Comparison of ENCODE assay signal across 20 mouse cellular contexts in the genomic region with DNA sequence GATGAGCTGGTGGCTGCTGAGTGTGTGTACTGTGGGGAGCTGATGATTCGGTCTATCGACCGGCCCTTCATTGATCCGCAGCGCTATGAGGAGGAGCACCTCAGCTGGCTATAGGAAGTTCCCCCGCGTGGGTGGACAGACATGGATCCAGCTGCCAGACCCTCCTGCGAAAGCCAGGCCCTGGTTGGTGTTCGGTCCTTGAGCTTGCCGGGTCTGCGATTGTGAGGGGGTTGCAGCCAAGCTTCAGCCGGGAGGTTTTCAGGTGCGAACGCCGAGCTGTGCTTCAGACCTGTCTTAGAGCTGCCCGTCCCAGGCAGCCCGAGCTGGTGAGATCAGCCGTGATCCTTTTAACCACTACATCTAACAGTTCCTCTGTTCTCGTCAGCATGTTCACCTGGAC. TPM values are rescaled to one million over a fixed set of nuclear protein-coding genes. Genes with fewer than 3 reads are reported as not detected.
DNase-seq lines count a peak whose midpoint lies in the region; ATAC-seq and TF ChIP-seq lines count a peak whose summit lies in the region.
"Had no signal": no experiment of that assay in that cellular context is flagged by ENCODE, and none has a peak within 500 bp of the region (broad histone marks: within the 10 kb centered on the region; RNA-seq: fewer than 3 reads in every experiment).

No protein-coding gene starts in this region.

- H3K4me3 ChIP-seq in heart, adult 2 months = no peak overlapping the region
- no peak overlapping the region for H3K4me3 ChIP-seq in liver, postnatal 0 days (ENCODE audit: low read depth, low read length)
- no peak overlapping the region for H3K4me3 ChIP-seq in liver, embryonic 11.5 days (ENCODE audit: low read depth, low read length)
- peak overlapping the region in 1 of 2 experiments; percentile 24; a peak in 1 of 4 replicates for H3K4me3 ChIP-seq in ES-E14 (ENCODE audit: insufficient read depth in 1 of 2, low read depth in 1 of 2, low read length in 2 of 2, poor library complexity in 1 of 2, severe bottlenecking in 1 of 2)
- H3K4me3 ChIP-seq: embryonic facial prominence, embryonic 10.5 days; embryonic facial prominence, embryonic 12.5 days; forebrain, embryonic 13.5 days; forebrain, embryonic 15.5 days had no signal

- H3K36me3 ChIP-seq in heart, adult 2 months (ENCODE audit: control insufficient read depth, insufficient read depth, low read length) = peaks cover 4% of the 10 kb centered on the region
- H3K36me3 ChIP-seq in liver, postnatal 0 days (replicated peaks; ENCODE audit: insufficient read depth, low read length) = peaks cover 46% of the 10 kb centered on the region
- H3K36me3 ChIP-seq in liver, embryonic 11.5 days (ENCODE audit: control insufficient read depth, insufficient read depth, low read length) = peaks cover 30% of the 10 kb centered on the region
- H3K36me3 ChIP-seq in ES-E14 (ENCODE audit: control insufficient read depth, insufficient read depth, low read length, poor library complexity, severe bottlenecking) = peaks cover 40% of the 10 kb centered on the region; the same call in 1 of the 2 replicates

- H3K4me1 ChIP-seq in heart, adult 2 months (ENCODE audit: control insufficient read depth, insufficient read depth, low read length) = peaks cover 17% of the 10 kb centered on the region
- peaks cover 22% of the 10 kb centered on the region for H3K4me1 ChIP-seq in liver, postnatal 0 days (ENCODE audit: insufficient read depth)
- peaks cover 30% of the 10 kb centered on the region for H3K4me1 ChIP-seq in liver, embryonic 11.5 days (replicated peaks; ENCODE audit: control insufficient read depth, insufficient read depth, low read length)
- peaks cover 1 to 16% of the 10 kb centered on the region in 2 experiments; a peak in 2 of 4 replicates for H3K4me1 ChIP-seq in ES-E14 (ENCODE audit: control insufficient read depth in 2 of 2, insufficient read depth in 2 of 2, low read length in 2 of 2, poor library complexity in 1 of 2)

- H3K9me3 ChIP-seq in liver, postnatal 0 days (ENCODE audit: low read length) = no peaks in the 10 kb centered on the region
- no peaks in the 10 kb centered on the region for H3K9me3 ChIP-seq in liver, embryonic 11.5 days (ENCODE audit: control insufficient read depth, low read length)
- no peaks in the 10 kb centered on the region for H3K9me3 ChIP-seq in ES-E14 (ENCODE audit: control insufficient read depth, insufficient read depth, low read depth, low read length)
- H3K9me3 ChIP-seq: embryonic facial prominence, embryonic 10.5 days; embryonic facial prominence, embryonic 12.5 days; forebrain, embryonic 13.5 days; forebrain, embryonic 15.5 days had no signal

- ATAC-seq in liver, postnatal 0 days = no peak
- no peak for ATAC-seq in liver, embryonic 11.5 days (replicated peaks; ENCODE audit: low FRiP score)
- ATAC-seq: forebrain, embryonic 13.5 days; forebrain, embryonic 15.5 days; forebrain, postnatal 0 days had no signal

- no peak for TF ChIP-seq CTCF in heart, adult 2 months (IDR thresholded peaks at IDR 0.05)
- TF ChIP-seq CTCF in liver, postnatal 0 days (IDR thresholded peaks at IDR 0.05; ENCODE audit: low read depth) = no peak

- DNase-seq in cerebellum, adult 9-10 months = peak; percentile 22
- DNase-seq in cerebellum, adult 8-10 months = no peak
- DNase-seq in heart, adult 11 months = peak; percentile 87
- no peak for DNase-seq in heart, adult 2 months
- DNase-seq in liver, postnatal 0 days = peak; percentile 23
- DNase-seq in liver, embryonic 11.5 days (ENCODE audit: low spot score) = no peak
- DNase-seq in ES-E14 (ENCODE audit: low read depth, low spot score) = no peak
- DNase-seq in adrenal gland, postnatal 14 days = no peak
- DNase-seq: adrenal gland, adult 2 months; adrenal gland, postnatal 10 days; adrenal gland, postnatal 36 days; cerebellum, adult 18-20 months; cerebellum, postnatal 25 days; forebrain, postnatal 0 days had no signal

- peaks cover 3% of the 10 kb centered on the region for H3K79me2 ChIP-seq in heart, adult 2 months (replicated peaks; ENCODE audit: control insufficient read depth, insufficient read depth, low read length)

- TF ChIP-seq POLR2A in heart, adult 2 months (IDR thresholded peaks at IDR 0.05; ENCODE audit: insufficient read depth, low read depth, low read length) = no peak

- intact Hi-C loops in heart, adult 2 months (cut with DNase I) = no loop called here

- no peak overlapping the region for H3K9ac ChIP-seq in heart, adult 2 months (ENCODE audit: low read depth, low read length)
- no peak overlapping the region for H3K9ac ChIP-seq in liver, postnatal 0 days (replicated peaks)
- H3K9ac ChIP-seq in liver, embryonic 11.5 days (ENCODE audit: low read depth, low read length) = no peak overlapping the region
- peak overlapping the region; percentile 40; the same call in 1 of the 2 replicates for H3K9ac ChIP-seq in ES-E14 (ENCODE audit: insufficient read depth, low read depth, low read length, poor library complexity, severe bottlenecking)
- H3K9ac ChIP-seq: embryonic facial prominence, embryonic 12.5 days; forebrain, embryonic 13.5 days; forebrain, embryonic 15.5 days; forebrain, postnatal 0 days had no signal

- no peak overlapping the region for H3K4me2 ChIP-seq in liver, postnatal 0 days (ENCODE audit: low read depth, low read length)
- H3K4me2 ChIP-seq in liver, embryonic 11.5 days = no peak overlapping the region
- H3K4me2 ChIP-seq: embryonic facial prominence, embryonic 12.5 days; forebrain, embryonic 13.5 days; forebrain, embryonic 15.5 days had no signal

- no peak overlapping the region for H3K27ac ChIP-seq in heart, adult 2 months
- H3K27ac ChIP-seq in liver, postnatal 0 days (ENCODE audit: low read depth) = no peak overlapping the region
- no peak overlapping the region for H3K27ac ChIP-seq in liver, embryonic 11.5 days (ENCODE audit: low read depth, low read length)
- H3K27ac ChIP-seq in ES-E14 (ENCODE audit: insufficient read depth, low read depth, low read length, poor library complexity, severe bottlenecking) = no peak overlapping the region
- H3K27ac ChIP-seq: embryonic facial prominence, embryonic 10.5 days; embryonic facial prominence, embryonic 12.5 days; forebrain, embryonic 13.5 days; forebrain, embryonic 15.5 days had no signal

- no peaks in the 10 kb centered on the region for H3K27me3 ChIP-seq in heart, adult 2 months (ENCODE audit: control insufficient read depth, insufficient read depth, low read length)
- no peaks in the 10 kb centered on the region for H3K27me3 ChIP-seq in liver, postnatal 0 days (ENCODE audit: insufficient read depth, low read length)
- H3K27me3 ChIP-seq in liver, embryonic 11.5 days (replicated peaks; ENCODE audit: control insufficient read depth, insufficient read depth, low read length) = no peaks in the 10 kb centered on the region
- H3K27me3 ChIP-seq: embryonic facial prominence, embryonic 12.5 days; forebrain, embryonic 13.5 days; forebrain, embryonic 15.5 days had no signal

- in situ Hi-C loops in ES-E14 (cut with MboI; ENCODE audit: low sequenced_read_pairs in 2 of 2, unreplicated experiment in 2 of 2) = loop anchor here in 1 of 2 experiments (10.0 kb wide), 1 partner anchor 217 kb away; no protein-coding TSS in a partner anchor

- TF ChIP-seq EP300 in heart, adult 2 months (IDR thresholded peaks at IDR 0.05; ENCODE audit: insufficient read depth, low read depth, low read length) = no peak
- no peak for TF ChIP-seq EP300 in liver, postnatal 0 days (IDR thresholded peaks at IDR 0.05; ENCODE audit: low read depth)

- 92% methylated on average over 19 of the region's 19 CpGs for WGBS in heart, adult 2 months
- 90% methylated on average over 19 of the region's 19 CpGs for WGBS in liver, postnatal 0 days (ENCODE audit: insufficient replicate concordance)
- 91% methylated on average over 19 of the region's 19 CpGs for WGBS in liver, embryonic 11.5 days

TF ChIP-seq in ES-E14, 5 proteins besides CTCF, POLR2A, EP300 and RAD21:
- no peak for TF ChIP-seq CHD2 (IDR thresholded peaks at IDR 0.05; ENCODE audit: low read depth, low read length)
- TF ChIP-seq ZC3H11A (IDR thresholded peaks at IDR 0.05; ENCODE audit: borderline replicate concordance, low read depth, low read length) = no peak
- TF ChIP-seq MAFK (IDR thresholded peaks at IDR 0.05; ENCODE audit: insufficient read depth, low read depth, low read length) = no peak
- TF ChIP-seq ZNF384 (IDR thresholded peaks at IDR 0.05; ENCODE audit: low read depth, low read length) = no peak
- no peak for TF ChIP-seq HCFC1 (IDR thresholded peaks at IDR 0.05; ENCODE audit: borderline replicate concordance, insufficient read depth, low read length)

RNA-seq across cellular contexts. Expression of gene Vps18, which starts 9.0 kb away (rescaled TPM):
- 10 to 100 TPM; 12.2 TPM for total RNA-seq in heart, adult 2 months (2021)
- polyA plus RNA-seq in heart, adult 2 months (2012; rRNA removed) = 10.2 and 12.6 TPM in 2 replicates
- polyA plus RNA-seq in liver, postnatal 0 days (2015; fragmentation: Nextera tagmentation; extraction: Ambion mirVana) = 4.7 TPM in 2 replicates
- polyA plus RNA-seq in liver, embryonic 11.5 days (2014; fragmentation: Nextera tagmentation; extraction: Ambion mirVana) = 13.4 and 14.0 TPM in 2 replicates
- total RNA-seq in ES-E14 (2012; rRNA removed) = 17.0 and 17.8 TPM in 2 replicates
- total RNA-seq in adrenal gland, postnatal 14 days (2021) = 18.1 and 18.6 TPM in 2 replicates

RNA-seq across cellular contexts. Expression of gene Rhov, which starts 26.4 kb away (rescaled TPM):
- not detected for total RNA-seq in heart, adult 2 months (2021)
- 0.12 TPM in 1 of 2 replicates, not detected in the other for polyA plus RNA-seq in heart, adult 2 months (2012; rRNA removed)
- not detected in 2 replicates for polyA plus RNA-seq in liver, postnatal 0 days (2015; fragmentation: Nextera tagmentation; extraction: Ambion mirVana)
- polyA plus RNA-seq in liver, embryonic 11.5 days (2014; fragmentation: Nextera tagmentation; extraction: Ambion mirVana) = 0.38 TPM in 1 of 2 replicates, not detected in the other
- 1.8 and 1.9 TPM in 2 replicates for total RNA-seq in ES-E14 (2012; rRNA removed)
- 0.41 TPM in 1 of 2 replicates, not detected in the other for total RNA-seq in adrenal gland, postnatal 14 days (2021)
- total RNA-seq: MEL had no signal

RNA-seq across cellular contexts. Expression of gene Dll4, which starts 28.1 kb away (rescaled TPM):
- total RNA-seq in heart, adult 2 months (2021) = 10 to 100 TPM; 13.7 to 15.8 TPM
- polyA plus RNA-seq in heart, adult 2 months (2012; rRNA removed) = 22.0 and 35.8 TPM in 2 replicates
- polyA plus RNA-seq in liver, postnatal 0 days (2015; fragmentation: Nextera tagmentation; extraction: Ambion mirVana) = 1.8 and 1.9 TPM in 2 replicates
- 5.3 and 5.9 TPM in 2 replicates for polyA plus RNA-seq in liver, embryonic 11.5 days (2014; fragmentation: Nextera tagmentation; extraction: Ambion mirVana)
- total RNA-seq in ES-E14 (2012; rRNA removed) = 0.27 and 0.42 TPM in 2 replicates
- total RNA-seq in adrenal gland, postnatal 14 days (2021) = 13.7 and 14.4 TPM in 2 replicates
- total RNA-seq: MEL had no signal
- polyA plus RNA-seq: C2C12 had no signal

RNA-seq across cellular contexts. Expression of gene Chac1, which starts 53.5 kb away (rescaled TPM):
- 10 to 100 TPM in 1 of 2 experiments, 1 to 10 TPM in 1; 5.6 to 13.7 TPM for total RNA-seq in heart, adult 2 months (2021)
- 6.2 and 8.1 TPM in 2 replicates for polyA plus RNA-seq in heart, adult 2 months (2012; rRNA removed)
- 0.35 and 0.36 TPM in 2 replicates for polyA plus RNA-seq in liver, postnatal 0 days (2015; fragmentation: Nextera tagmentation; extraction: Ambion mirVana)
- polyA plus RNA-seq in liver, embryonic 11.5 days (2014; fragmentation: Nextera tagmentation; extraction: Ambion mirVana) = 2.9 and 3.2 TPM in 2 replicates
- total RNA-seq in ES-E14 (2012; rRNA removed) = 20.9 and 31.0 TPM in 2 replicates
- total RNA-seq in adrenal gland, postnatal 14 days (2021) = 3.7 and 6.2 TPM in 2 replicates

Comparison
In these comparisons a context has a peak if more than half of its experiments do, and no peak if none do; other contexts are left out.
1. DNase-seq: peak in cerebellum, adult 9-10 months (single experiment), heart, adult 11 months (single experiment) and liver, postnatal 0 days (single experiment); none in cerebellum, adult 8-10 months (single experiment), heart, adult 2 months (0 of 2), liver, embryonic 11.5 days (single experiment), ES-E14 (single experiment) and adrenal gland, postnatal 14 days (single experiment).
2. RNA of gene Dll4, which starts 28.1 kb away (total RNA-seq): 13.7 to 15.8 TPM in heart, adult 2 months and 13.7 to 14.4 TPM in adrenal gland, postnatal 14 days; 0.27 to 0.42 TPM in ES-E14; every median in the first group is over 10 times any median in the second.